Mouse (Mus musculus): ENCODE data around the gene Polr1d. TPM values are rescaled to one million over a fixed set of nuclear protein-coding genes. Genes with fewer than 3 reads are reported as not detected.

Polr1d gene
- polyA plus RNA-seq, 1 experiment from 2014 or later = 135 TPM

DNA sequence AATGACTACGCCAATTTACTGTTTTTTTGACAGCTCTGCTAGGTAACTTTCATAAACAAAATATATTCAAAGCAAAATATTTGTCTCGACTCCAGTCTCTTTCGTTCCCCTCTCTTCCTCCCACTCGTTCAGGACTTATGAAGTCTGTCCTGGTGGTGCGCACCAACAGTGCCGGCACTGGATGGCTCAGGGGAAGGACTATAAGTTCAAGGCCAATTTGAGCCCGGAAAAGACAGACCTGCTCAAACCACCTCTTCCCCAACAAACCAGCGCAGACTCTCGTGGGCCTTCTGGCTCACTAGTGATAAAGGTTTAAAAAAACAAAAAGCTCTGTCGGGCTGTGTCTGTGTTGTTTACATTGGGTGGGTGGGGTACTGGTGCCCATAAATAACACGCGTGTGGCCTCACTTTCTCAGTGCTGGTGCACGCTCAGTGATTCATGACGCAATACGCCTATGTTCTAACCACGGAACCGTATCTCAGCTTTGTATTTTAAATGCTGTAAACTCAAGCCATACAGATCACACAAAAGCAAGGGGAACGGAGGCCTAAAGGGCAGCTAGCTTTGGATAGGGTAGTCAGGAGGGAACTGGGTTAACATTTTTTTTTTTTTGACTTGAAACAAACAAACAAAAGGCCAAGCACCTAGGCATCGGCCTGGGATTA is 27.2 kb upstream of the Polr1d start:
- H3K4me1 ChIP-seq = peaks cover 25% of the 10 kb centered on the region
- H3K27ac ChIP-seq (replicated peaks) = no peak overlapping the region
- 86% methylated on average over 19 of the region's 19 CpGs for WGBS
- no peak for DNase-seq (ENCODE audit: low spot score)
- H3K36me3 ChIP-seq (replicated peaks) = no peaks in the 10 kb centered on the region
- H3K9me3 ChIP-seq = no peaks in the 10 kb centered on the region
- no peak overlapping the region for H3K4me3 ChIP-seq
- H3K27me3 ChIP-seq (replicated peaks; ENCODE audit: low read depth, poor library complexity, severe bottlenecking) = no peaks in the 10 kb centered on the region

DNA sequence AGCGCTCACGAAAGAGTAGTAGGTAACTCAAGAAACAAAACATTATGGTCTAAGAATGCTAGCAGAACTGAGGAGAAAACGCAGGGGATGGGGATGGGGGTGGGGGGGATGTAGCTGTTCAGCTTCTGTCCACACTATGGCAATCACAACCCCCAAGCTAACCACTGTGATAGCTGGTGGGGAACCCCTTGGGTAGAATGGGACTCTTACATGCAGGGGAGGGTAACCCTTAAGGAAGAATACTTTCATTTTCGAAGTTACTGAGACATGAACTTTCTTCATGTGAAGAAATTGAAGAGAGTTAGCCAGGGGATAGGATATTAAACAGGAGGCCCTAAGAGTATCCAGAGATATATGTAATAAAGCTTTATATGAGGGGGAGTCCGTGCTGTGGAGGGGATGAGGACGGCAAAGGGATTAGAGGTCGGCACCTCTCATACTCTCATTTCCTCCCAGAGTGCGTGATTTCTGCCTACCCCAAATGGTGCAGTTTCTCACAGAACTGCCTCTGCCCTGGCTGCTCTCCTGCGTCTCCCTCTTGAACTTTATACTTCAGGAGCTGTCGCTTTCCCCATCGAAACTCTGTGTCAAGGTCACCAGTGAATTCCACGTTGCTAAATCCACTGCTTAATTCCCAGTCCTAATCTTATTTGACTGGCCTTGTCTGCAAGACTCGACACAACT is 25.9 kb upstream of the Polr1d start:
- H3K9me3 ChIP-seq = no peaks in the 10 kb centered on the region
- no peak for DNase-seq (ENCODE audit: low spot score)
- H3K27ac ChIP-seq (replicated peaks) = 0 out of 2 replicates have a peak overlapping the region, but pooled peaks have one; percentile 19
- H3K36me3 ChIP-seq (replicated peaks) = no peaks in the 10 kb centered on the region
- no peak overlapping the region for H3K4me3 ChIP-seq
- peaks cover 22% of the 10 kb centered on the region for H3K4me1 ChIP-seq
- no peaks in the 10 kb centered on the region for H3K27me3 ChIP-seq (replicated peaks; ENCODE audit: low read depth, poor library complexity, severe bottlenecking)
- 69% methylated on average over 13 of the region's 13 CpGs for WGBS

DNA sequence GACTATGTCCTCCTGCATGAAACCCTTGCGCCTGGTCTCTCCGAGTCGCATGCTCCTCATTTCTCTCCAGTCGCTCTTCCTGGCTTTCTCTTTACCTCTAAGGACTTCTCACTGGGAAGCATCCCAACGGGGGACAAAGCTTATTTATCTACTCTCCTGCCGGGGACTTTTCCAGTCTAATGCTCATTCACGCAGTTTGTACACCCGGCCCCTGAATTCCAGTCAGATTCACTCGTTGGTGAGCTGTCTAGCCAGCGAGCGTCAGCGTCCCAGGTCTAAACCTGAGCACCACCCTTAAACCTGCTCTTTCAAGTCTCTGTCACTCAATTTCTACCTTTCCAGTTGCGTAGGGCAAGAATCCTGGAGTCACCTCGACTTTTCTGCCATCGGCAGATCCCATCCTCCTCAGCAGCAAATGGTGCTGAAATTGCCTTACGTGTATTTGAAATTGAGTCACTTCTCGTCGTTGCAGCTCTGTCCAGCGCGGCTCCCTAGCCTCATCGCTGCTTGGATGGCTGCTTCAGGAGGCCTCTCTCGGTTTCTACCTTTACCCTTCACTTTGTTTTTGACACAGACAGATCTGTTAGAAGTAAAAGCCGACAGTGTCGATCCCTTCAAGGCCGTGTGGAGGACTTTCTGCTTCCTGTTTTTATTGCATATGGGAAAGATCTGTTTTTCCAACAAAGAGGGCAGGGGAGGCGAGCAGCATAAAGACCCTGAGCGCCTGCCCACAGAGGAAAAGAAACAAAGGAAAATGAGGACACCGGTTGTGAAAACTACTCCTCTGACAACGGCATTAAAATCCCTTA is 25.1 kb upstream of the Polr1d start:
- DNase-seq (ENCODE audit: low spot score) = no peak
- H3K9me3 ChIP-seq = no peaks in the 10 kb centered on the region
- 64% methylated on average over 29 of the region's 29 CpGs for WGBS
- no peaks in the 10 kb centered on the region for H3K36me3 ChIP-seq (replicated peaks)
- H3K27ac ChIP-seq (replicated peaks) = 0 out of 2 replicates have a peak overlapping the region, but pooled peaks have one; percentile 19
- no peaks in the 10 kb centered on the region for H3K27me3 ChIP-seq (replicated peaks; ENCODE audit: low read depth, poor library complexity, severe bottlenecking)
- H3K4me3 ChIP-seq = no peak overlapping the region
- peaks cover 22% of the 10 kb centered on the region for H3K4me1 ChIP-seq

DNA sequence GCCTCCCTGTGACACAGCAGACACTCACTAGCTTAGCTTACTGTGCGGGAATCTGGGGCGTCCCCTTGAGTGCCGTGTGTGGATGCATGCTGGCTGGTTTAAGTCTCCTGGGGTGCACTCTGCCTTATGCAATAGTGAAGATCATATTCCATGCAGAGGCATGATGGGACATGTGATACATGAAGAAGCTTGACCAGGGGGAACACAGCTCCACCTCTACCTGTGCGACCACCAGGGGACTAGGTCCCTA is 24.6 kb upstream of the Polr1d start:
- 71% methylated on average over 4 of the region's 4 CpGs for WGBS
- no peak overlapping the region for H3K4me3 ChIP-seq
- no peaks in the 10 kb centered on the region for H3K27me3 ChIP-seq (replicated peaks; ENCODE audit: low read depth, poor library complexity, severe bottlenecking)
- no peaks in the 10 kb centered on the region for H3K9me3 ChIP-seq
- no peak overlapping the region for H3K27ac ChIP-seq (replicated peaks)
- H3K4me1 ChIP-seq = peaks cover 22% of the 10 kb centered on the region
- no peaks in the 10 kb centered on the region for H3K36me3 ChIP-seq (replicated peaks)
- no peak for DNase-seq (ENCODE audit: low spot score)

DNA sequence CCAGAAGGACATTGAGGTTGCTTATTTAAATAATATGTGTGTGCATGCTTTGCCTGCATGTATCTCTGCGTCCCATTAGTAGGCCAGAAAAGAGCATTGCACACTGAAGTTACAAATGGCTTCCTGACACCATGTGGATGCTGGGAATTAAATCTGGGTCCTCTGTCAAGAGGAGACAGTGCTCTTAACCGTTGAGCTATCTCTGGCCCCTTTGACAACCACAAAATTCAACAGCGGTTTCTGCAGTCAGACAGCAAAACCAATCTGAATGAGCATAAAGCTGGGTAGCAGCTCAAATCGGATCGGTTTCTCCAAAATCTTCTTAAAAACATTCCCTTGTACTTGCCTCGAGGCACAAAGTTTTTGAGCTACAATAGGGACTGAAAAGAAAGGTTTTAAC is 23.8 kb upstream of the Polr1d start:
- DNase-seq (ENCODE audit: low spot score) = no peak
- peaks cover 22% of the 10 kb centered on the region for H3K4me1 ChIP-seq
- no peaks in the 10 kb centered on the region for H3K36me3 ChIP-seq (replicated peaks)
- WGBS = 87% methylated on average over 6 of the region's 6 CpGs
- no peak overlapping the region for H3K4me3 ChIP-seq
- H3K27me3 ChIP-seq (replicated peaks; ENCODE audit: low read depth, poor library complexity, severe bottlenecking) = no peaks in the 10 kb centered on the region
- no peak overlapping the region for H3K27ac ChIP-seq (replicated peaks)
- H3K9me3 ChIP-seq = no peaks in the 10 kb centered on the region

DNA sequence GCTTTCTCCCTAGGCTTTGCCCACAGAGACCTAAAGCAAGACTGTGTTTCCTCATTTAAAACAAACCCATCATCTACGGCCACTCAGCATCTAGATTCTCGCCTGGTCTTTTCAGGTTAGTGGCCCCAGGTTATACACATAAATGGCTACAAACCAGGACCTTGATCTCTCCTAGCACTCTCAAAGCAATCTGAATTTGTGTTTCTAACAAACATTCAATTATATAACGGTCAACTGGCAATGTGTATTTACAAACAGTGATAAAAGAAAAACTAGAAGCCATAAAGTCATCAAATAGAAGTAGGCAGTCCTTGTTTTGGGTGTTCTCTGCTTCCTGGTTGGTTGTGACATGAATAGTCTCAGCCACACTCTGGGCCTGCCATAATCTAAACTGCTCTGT is 23.4 kb upstream of the Polr1d start:
- H3K27me3 ChIP-seq (replicated peaks; ENCODE audit: low read depth, poor library complexity, severe bottlenecking) = no peaks in the 10 kb centered on the region
- no peak overlapping the region for H3K27ac ChIP-seq (replicated peaks)
- no peaks in the 10 kb centered on the region for H3K9me3 ChIP-seq
- no peak for DNase-seq (ENCODE audit: low spot score)
- H3K36me3 ChIP-seq (replicated peaks) = no peaks in the 10 kb centered on the region
- WGBS = 86% methylated on average over 3 of the region's 3 CpGs
- H3K4me1 ChIP-seq = peaks cover 22% of the 10 kb centered on the region
- no peak overlapping the region for H3K4me3 ChIP-seq

DNA sequence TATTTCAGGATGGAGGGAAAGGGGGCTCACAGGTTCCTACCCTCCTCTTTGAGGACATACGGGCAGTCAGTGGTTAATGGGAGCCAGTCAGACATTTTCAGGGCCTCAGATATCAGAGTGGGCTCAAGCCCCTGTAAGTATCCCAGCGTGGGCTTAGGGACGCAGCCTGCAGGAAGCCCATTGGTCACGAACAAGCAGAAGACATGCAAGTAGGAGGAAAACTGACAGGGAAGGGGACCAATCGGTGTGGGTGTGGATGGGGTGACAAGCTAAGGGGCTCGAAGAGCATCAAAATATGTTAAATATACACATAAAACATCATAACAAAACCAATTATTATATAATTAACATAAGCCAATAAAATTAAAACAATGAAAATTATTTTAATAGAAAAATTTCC is 22.5 kb upstream of the Polr1d start:
- H3K4me3 ChIP-seq = no peak overlapping the region
- no peak overlapping the region for H3K27ac ChIP-seq (replicated peaks)
- no peaks in the 10 kb centered on the region for H3K36me3 ChIP-seq (replicated peaks)
- H3K27me3 ChIP-seq (replicated peaks; ENCODE audit: low read depth, poor library complexity, severe bottlenecking) = no peaks in the 10 kb centered on the region
- peaks cover 20% of the 10 kb centered on the region for H3K4me1 ChIP-seq
- 90% methylated on average over 6 of the region's 6 CpGs for WGBS
- DNase-seq (ENCODE audit: low spot score) = no peak
- H3K9me3 ChIP-seq = no peaks in the 10 kb centered on the region

DNA sequence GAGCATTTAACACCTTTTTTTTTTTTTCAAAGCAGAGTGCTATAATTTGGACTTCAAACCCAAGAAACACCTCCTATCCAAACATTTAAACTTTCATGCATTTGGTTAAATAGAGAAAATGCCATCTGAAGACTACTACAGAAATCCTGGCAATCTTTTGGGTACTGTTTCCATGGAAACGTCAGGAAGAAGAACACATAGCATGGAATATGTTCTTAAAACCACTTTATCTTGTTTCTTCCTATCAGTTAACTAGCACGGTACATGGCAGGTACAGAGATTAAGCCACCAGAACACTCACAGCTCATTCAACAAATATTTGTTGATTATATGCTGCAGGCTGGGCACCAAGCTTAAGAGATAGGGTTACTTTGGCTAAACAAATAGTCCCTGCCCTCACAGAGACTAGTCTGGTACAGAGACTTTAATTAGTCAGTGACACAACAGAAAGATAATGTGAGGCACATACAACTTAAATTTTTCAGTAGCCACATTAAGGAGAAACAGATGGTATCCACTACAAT is 22.0 kb upstream of the Polr1d start:
- no peak overlapping the region for H3K4me3 ChIP-seq
- H3K27ac ChIP-seq (replicated peaks) = no peak overlapping the region
- no peaks in the 10 kb centered on the region for H3K36me3 ChIP-seq (replicated peaks)
- no peaks in the 10 kb centered on the region for H3K27me3 ChIP-seq (replicated peaks; ENCODE audit: low read depth, poor library complexity, severe bottlenecking)
- peaks cover 16% of the 10 kb centered on the region for H3K4me1 ChIP-seq
- DNase-seq (ENCODE audit: low spot score) = no peak
- WGBS = 82% methylated on average over 2 of the region's 2 CpGs
- H3K9me3 ChIP-seq = no peaks in the 10 kb centered on the region

DNA sequence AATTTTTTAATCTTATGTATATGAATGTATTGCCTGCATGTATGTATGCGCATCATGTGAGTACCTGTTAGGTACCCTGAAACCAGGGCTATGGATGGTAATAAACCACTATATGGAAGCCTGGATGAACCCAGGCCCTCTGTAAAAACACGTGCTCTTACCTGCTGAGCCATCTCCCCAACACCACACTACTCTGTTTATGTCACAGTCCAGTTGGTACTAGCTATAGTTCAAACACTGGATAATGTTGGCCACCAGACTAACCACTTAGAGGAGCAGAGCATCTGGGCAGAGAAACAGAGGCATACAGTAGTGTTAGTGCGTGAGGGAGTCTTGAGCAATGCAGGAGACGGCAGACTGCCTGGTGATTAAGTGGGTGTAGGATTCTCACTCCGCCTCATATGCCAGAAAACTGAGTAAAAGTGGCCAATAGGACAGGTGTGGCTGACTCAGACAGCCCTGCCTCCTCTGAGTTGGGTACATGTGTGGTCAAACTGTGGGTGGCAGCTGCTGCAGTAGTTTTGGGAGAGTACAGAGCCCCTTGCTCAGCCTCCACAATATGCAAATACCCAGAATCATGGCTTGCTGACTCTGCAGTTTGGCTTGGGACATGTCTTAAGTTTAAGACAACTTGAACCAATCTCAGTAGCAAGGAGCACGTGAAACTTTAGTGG is 21.1 kb upstream of the Polr1d start:
- Histone ChIP-seq H3K4me3 (no peak overlapping the region), H3K27ac (replicated peaks) (no peak overlapping the region), H3K36me3 (replicated peaks) (no peaks in the 10 kb centered on the region), H3K4me1 (peaks cover 15% of the 10 kb centered on the region), H3K9me3 (no peaks in the 10 kb centered on the region), H3K27me3 (replicated peaks; ENCODE audit: low read depth, poor library complexity, severe bottlenecking) (no peaks in the 10 kb centered on the region)
- 88% methylated on average over 6 of the region's 6 CpGs for WGBS
- DNase-seq (ENCODE audit: low spot score) = no peak

DNA sequence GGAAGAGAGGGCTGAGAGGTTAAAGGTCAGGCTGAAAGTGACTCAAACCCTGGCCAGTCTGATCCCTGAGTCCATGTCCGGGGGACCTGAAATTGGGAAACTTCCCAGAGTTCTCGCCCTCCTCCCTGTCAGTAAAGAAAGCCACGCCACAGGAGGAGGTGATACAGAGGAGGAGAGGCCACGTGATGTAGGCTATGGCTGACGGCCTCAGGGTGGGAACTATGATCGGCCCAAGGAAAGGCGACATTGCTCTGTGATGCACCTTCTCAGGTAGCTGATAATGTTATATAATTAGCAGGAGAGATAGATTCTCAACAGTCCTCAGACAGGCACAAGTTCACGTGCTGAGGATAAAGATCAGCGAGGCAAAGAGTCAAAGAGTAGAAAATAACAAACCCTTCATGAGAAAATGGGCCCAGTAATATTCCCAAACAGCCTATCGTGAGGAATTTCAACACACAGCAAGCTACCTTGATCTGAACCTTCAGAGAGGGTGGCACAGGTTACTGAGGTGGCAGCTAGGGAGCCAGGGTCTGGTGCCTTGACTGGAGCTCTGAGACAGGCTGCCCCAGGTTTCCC is 20.0 kb upstream of the Polr1d start:
- Histone ChIP-seq H3K27ac (replicated peaks) (no peak overlapping the region), H3K4me3 (no peak overlapping the region), H3K9me3 (no peaks in the 10 kb centered on the region), H3K36me3 (replicated peaks) (no peaks in the 10 kb centered on the region), H3K4me1 (peaks cover 10% of the 10 kb centered on the region), H3K27me3 (replicated peaks; ENCODE audit: low read depth, poor library complexity, severe bottlenecking) (no peaks in the 10 kb centered on the region)
- no peak for DNase-seq (ENCODE audit: low spot score)
- WGBS = 82% methylated on average over 10 of the region's 10 CpGs

DNA sequence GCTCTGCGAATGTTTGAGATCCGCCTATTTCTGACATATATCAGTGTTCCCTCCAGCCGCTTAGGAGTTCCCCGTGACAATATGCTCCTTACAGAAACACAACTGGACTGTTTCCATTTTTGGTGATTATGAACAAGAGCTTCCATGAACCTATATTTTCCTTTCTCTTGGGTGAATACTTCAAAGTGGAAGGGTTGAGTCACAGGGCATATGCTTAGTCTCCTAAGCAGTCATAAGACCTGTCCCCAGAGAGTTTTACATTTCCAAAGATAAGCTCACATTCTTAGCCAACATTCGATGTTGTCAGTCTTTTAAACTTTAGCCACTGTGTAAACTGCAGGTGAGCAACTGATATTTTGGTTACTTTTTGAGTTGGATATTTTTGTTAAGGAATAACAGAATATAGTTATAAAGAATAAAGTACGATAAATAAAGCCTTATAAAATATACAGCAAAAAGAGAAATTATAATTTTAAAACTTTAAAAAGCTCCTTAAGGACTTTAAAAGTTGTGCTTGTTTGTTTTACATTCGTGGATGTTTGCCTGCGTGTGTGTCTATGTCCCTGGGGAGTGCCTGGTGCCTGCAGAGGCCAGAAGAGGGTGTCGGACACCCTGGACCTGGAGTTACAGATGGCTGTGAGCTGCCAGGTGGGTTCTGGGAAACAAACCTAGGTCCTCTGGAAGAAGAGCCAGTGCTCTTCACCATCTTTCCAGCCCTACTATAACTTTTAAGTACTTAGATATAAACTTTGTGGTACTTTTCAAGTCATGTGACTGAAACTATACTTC is 19.0 kb upstream of the Polr1d start:
- Histone ChIP-seq H3K4me3 (no peak overlapping the region), H3K36me3 (replicated peaks) (no peaks in the 10 kb centered on the region), H3K9me3 (no peaks in the 10 kb centered on the region), H3K27ac (replicated peaks) (no peak overlapping the region), H3K27me3 (replicated peaks; ENCODE audit: low read depth, poor library complexity, severe bottlenecking) (no peaks in the 10 kb centered on the region), H3K4me1 (peaks cover 3% of the 10 kb centered on the region; the same call in 1 of the 2 replicates)
- 84% methylated on average over 9 of the region's 9 CpGs for WGBS
- no peak for DNase-seq (ENCODE audit: low spot score)
